Mouse (Mus musculus) urinary bladder, adult 2 months (tissue): Measurements from ENCODE around the gene Banf1. TPM values are rescaled to one million over a fixed set of nuclear protein-coding genes. Genes with fewer than 3 reads are reported as not detected.
"Not testable (repeated sequence)": the region's sequence is repeated elsewhere in the genome, so short reads cannot be mapped to it uniquely, and the experiment has no call there.

ENCODE experiments used
- DNase-seq: peaks from one replicate; pipeline ENCODE4 v3.0.0; 2022; ENCODE audit warnings: low spot score
- polyA plus RNA-seq: library from polyadenylated mRNA; depleted of rRNA; stranded (reverse); fragments of >200 nt; gene quantifications from 2 replicates; pipeline ENCODE4 v1.2.3, GENCODE M21; 2012; rRNA removed

Banf1 gene
- 125 and 147 TPM in 2 replicates for polyA plus RNA-seq

- DNase-seq: peak; percentile 36
Observed at GRCm38 (mm10) chr19:5367053-5367359, at the start of gene Banf1. Gene Banf1, minus strand, starts transcription at chr19:5367168.

- DNase-seq: no peak
Observed at GRCm38 (mm10) chr19:5414534-5414957, 47.6 kb upstream of the Banf1 start.

GRCm38 (mm10) chr19:5413840-5414239 is 46.9 kb upstream of the Banf1 start:
- no peak for DNase-seq

GRCm38 (mm10) chr19:5411961-5412360 is 45.0 kb upstream of the Banf1 start:
- DNase-seq: no peak

- DNase-seq: no peak
Observed at GRCm38 (mm10) chr19:5410641-5411040, 43.7 kb upstream of the Banf1 start.

GRCm38 (mm10) chr19:5409068-5409467 is 42.1 kb upstream of the Banf1 start:
- DNase-seq: no peak

- DNase-seq: no peak
Observed at GRCm38 (mm10) chr19:5408057-5409001, 41.4 kb upstream of the Banf1 start.

GRCm38 (mm10) chr19:5407133-5407532 is 40.2 kb upstream of the Banf1 start:
- no peak for DNase-seq

- not testable (repeated sequence) for DNase-seq
Observed at GRCm38 (mm10) chr19:5406531-5407126, 39.7 kb upstream of the Banf1 start.

GRCm38 (mm10) chr19:5405924-5406323 is 39.0 kb upstream of the Banf1 start:
- no peak for DNase-seq

GRCm38 (mm10) chr19:5402293-5402692 is 35.3 kb upstream of the Banf1 start, which contains the start of gene Tsga10ip:
Gene Tsga10ip, minus strand, starts transcription at chr19:5402526.
- no peak for DNase-seq

GRCm38 (mm10) chr19:5401073-5401472 is 34.1 kb upstream of the Banf1 start:
- not testable (repeated sequence) for DNase-seq

- no peak for DNase-seq
Observed at GRCm38 (mm10) chr19:5395371-5395770, 28.4 kb upstream of the Banf1 start.

GRCm38 (mm10) chr19:5394168-5394567 is 27.2 kb upstream of the Banf1 start:
- DNase-seq: no peak

GRCm38 (mm10) chr19:5392892-5393291 is 25.9 kb upstream of the Banf1 start:
- peak; percentile 47 for DNase-seq

- DNase-seq: no peak
Observed at GRCm38 (mm10) chr19:5390416-5390815, 23.4 kb upstream of the Banf1 start.

- peak; percentile 48 for DNase-seq
Observed at GRCm38 (mm10) chr19:5389647-5390046, 22.7 kb upstream of the Banf1 start.

GRCm38 (mm10) chr19:5388588-5389242 is 21.7 kb upstream of the Banf1 start, which contains the start of gene Sart1:
Gene Sart1, minus strand, starts transcription at chr19:5388703.
- DNase-seq: peak; percentile 82

GRCm38 (mm10) chr19:5388011-5388441 is 21.1 kb upstream of the Banf1 start:
- no peak for DNase-seq

- no peak for DNase-seq
Observed at GRCm38 (mm10) chr19:5384715-5385114, 17.7 kb upstream of the Banf1 start.

- DNase-seq: no peak
Observed at GRCm38 (mm10) chr19:5383326-5383725, 16.4 kb upstream of the Banf1 start.

- DNase-seq: no peak
Observed at GRCm38 (mm10) chr19:5377446-5377845, 10.5 kb upstream of the Banf1 start.
